Mouse (Mus musculus): ENCODE measurements at regions not wholly inside any gene's neighbourhood (a gene's known extent, or its start where the extent isn't known, plus 50 kb on each side); places are given as distances from the start of the nearest gene placed in this dataset.
A peak's percentile ranks its signal among the peaks of the same experiment; 100 is the strongest.
"Not testable (repeated sequence)": the region's sequence is repeated elsewhere in the genome, so short reads cannot be mapped to it uniquely, and the experiment has no call there.

DNA sequence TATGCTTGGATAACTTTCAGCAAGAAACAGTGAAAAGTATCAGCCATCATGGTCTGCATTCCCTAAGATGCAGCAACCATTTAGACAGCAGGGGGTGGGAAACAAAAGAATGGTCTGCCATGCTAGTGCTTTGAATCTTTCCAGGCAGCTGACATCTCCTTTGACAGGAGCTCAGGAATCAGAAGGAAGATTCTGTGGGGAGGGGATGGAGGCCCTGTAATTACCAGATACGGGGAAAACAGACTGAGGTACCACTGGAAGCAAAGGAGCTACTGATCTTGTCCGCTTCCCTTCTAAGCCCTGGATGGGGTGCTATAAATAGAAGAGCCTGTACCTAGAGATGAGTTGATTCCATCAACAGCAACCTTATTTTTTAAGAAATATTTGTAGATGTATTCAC lies 233.9 kb downstream of the Phf3 start:
- DNase-seq (ENCODE audit: extremely low read depth, low read depth, low spot score): no peak
- Histone ChIP-seq H3K27ac (replicated peaks; ENCODE audit: insufficient read depth, low read depth, low read length) (no peak overlapping the region), H3K4me1 (ENCODE audit: control insufficient read depth, insufficient read depth, low read length) (no peaks in the 10 kb centered on the region), H3K9ac (ENCODE audit: low read depth, low read length) (no peak overlapping the region), H3K27me3 (ENCODE audit: control insufficient read depth, insufficient read depth, low read length) (no peaks in the 10 kb centered on the region), H3K36me3 (ENCODE audit: control insufficient read depth, insufficient read depth, low read length) (no peaks in the 10 kb centered on the region), H3K4me3 (ENCODE audit: insufficient read depth, low read depth, low read length) (no peak overlapping the region), H3K79me2 (ENCODE audit: control insufficient read depth, insufficient read depth, low read length) (no peaks in the 10 kb centered on the region)
- TF ChIP-seq POLR2A (IDR thresholded peaks at IDR 0.05; ENCODE audit: extremely low read depth, insufficient read depth, low read length): no peak
- TF ChIP-seq CTCF (IDR thresholded peaks at IDR 0.05; ENCODE audit: low read depth, low read length): no peak
- 65% methylated on average over 2 of the region's 2 CpGs for WGBS

DNA sequence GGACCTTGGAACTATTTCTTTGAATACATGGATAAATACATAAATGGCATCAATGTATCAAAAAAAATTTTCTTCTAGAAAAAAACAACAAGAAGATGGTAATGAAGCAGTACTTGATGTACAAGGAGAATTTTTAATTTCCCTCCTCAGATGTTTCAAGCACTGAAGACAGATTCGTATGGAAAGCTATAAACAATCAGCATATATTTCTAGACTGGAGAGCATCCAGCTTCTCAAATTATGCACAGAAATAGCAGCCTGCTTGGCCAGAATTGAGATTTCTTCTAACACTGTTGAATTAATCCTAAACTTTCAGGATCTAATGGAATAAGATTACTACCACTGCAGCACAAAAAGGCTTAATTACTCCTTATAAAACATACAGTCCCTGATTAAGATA lies 241.0 kb downstream of the Phf3 start:
- no peaks in the 10 kb centered on the region for H3K79me2 ChIP-seq (ENCODE audit: control insufficient read depth, insufficient read depth, low read length)
- no peak overlapping the region for H3K4me3 ChIP-seq (ENCODE audit: insufficient read depth, low read depth, low read length)
- DNase-seq (ENCODE audit: extremely low read depth, low read depth, low spot score): no peak
- H3K4me1 ChIP-seq (ENCODE audit: control insufficient read depth, insufficient read depth, low read length): no peaks in the 10 kb centered on the region
- H3K9ac ChIP-seq (ENCODE audit: low read depth, low read length): no peak overlapping the region
- H3K36me3 ChIP-seq (ENCODE audit: control insufficient read depth, insufficient read depth, low read length): no peaks in the 10 kb centered on the region
- no peak for TF ChIP-seq CTCF (IDR thresholded peaks at IDR 0.05; ENCODE audit: low read depth, low read length)
- TF ChIP-seq POLR2A (IDR thresholded peaks at IDR 0.05; ENCODE audit: extremely low read depth, insufficient read depth, low read length): no peak
- WGBS: 61% methylated on average over 1 of the region's 1 CpGs
- H3K27ac ChIP-seq (replicated peaks; ENCODE audit: insufficient read depth, low read depth, low read length): no peak overlapping the region
- H3K27me3 ChIP-seq (ENCODE audit: control insufficient read depth, insufficient read depth, low read length): no peaks in the 10 kb centered on the region

DNA sequence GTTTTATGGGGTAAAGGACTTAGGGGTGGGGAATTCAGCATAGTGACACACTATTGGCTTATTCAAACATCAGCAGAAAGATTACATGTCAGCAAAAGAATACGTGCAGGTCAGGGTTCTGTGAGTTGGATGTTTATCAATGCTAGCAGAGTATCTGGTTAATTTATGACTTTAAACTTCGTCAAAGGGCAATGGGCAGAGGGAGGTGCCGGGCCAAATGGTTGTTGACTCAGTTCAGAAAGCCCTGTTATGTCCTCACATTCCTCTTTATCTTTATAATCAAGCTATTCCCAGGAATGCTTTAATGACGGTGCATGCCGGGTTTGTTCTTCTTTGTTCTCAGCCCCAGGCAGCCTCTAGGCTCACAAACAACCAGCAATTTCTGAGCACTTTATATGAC lies 245.9 kb downstream of the Phf3 start:
- not testable (repeated sequence) for H3K79me2 ChIP-seq (ENCODE audit: control insufficient read depth, insufficient read depth, low read length); H3K36me3 ChIP-seq (ENCODE audit: control insufficient read depth, insufficient read depth, low read length); H3K4me3 ChIP-seq (ENCODE audit: insufficient read depth, low read depth, low read length); H3K4me1 ChIP-seq (ENCODE audit: control insufficient read depth, insufficient read depth, low read length); H3K27me3 ChIP-seq (ENCODE audit: control insufficient read depth, insufficient read depth, low read length); H3K27ac ChIP-seq (replicated peaks; ENCODE audit: insufficient read depth, low read depth, low read length); H3K9ac ChIP-seq (ENCODE audit: low read depth, low read length)
- WGBS: 49% methylated on average over 5 of the region's 5 CpGs
- peak; percentile 68 for DNase-seq (ENCODE audit: extremely low read depth, low read depth, low spot score)

DNA sequence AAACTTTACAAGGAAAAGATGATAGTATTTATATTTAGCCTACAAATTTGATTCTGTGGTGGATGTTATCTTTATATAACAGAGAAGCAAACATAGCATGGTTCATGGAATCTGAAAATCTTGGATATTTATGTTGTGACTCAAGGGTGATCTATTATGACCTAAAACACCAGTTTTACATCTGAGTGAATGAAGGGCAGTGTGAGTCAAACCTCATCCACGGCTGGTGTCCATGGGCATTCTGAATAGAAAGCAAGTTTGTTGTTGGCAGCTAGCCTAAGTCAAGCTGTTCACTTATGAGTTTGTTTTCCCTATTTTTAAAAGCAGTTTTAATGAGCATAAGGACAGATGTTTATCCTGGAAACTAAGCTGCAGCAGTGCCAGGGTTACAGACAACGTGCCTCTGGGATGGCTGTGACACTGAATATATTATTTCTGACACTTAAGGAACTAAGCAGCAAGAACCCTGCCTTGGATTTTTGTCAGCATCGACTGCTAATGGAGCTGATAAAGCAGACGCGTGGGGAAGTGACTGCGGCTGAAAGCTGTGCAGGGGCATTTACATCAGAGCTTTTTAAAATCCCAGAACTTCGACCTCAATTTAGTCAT lies 278.5 kb downstream of the Phf3 start:
- Histone ChIP-seq H3K36me3 (ENCODE audit: control insufficient read depth, insufficient read depth, low read length) (no peaks in the 10 kb centered on the region), H3K4me1 (ENCODE audit: control insufficient read depth, insufficient read depth, low read length) (no peaks in the 10 kb centered on the region), H3K79me2 (ENCODE audit: control insufficient read depth, insufficient read depth, low read length) (no peaks in the 10 kb centered on the region), H3K9ac (ENCODE audit: low read depth, low read length) (no peak overlapping the region), H3K27ac (replicated peaks; ENCODE audit: insufficient read depth, low read depth, low read length) (no peak overlapping the region), H3K27me3 (ENCODE audit: control insufficient read depth, insufficient read depth, low read length) (no peaks in the 10 kb centered on the region), H3K4me3 (ENCODE audit: insufficient read depth, low read depth, low read length) (no peak overlapping the region)
- 67% methylated on average over 7 of the region's 7 CpGs for WGBS
- TF ChIP-seq POLR2A (IDR thresholded peaks at IDR 0.05; ENCODE audit: extremely low read depth, insufficient read depth, low read length) (no peak), CTCF (IDR thresholded peaks at IDR 0.05; ENCODE audit: low read depth, low read length) (no peak)
- no peak for DNase-seq (ENCODE audit: extremely low read depth, low read depth, low spot score)

DNA sequence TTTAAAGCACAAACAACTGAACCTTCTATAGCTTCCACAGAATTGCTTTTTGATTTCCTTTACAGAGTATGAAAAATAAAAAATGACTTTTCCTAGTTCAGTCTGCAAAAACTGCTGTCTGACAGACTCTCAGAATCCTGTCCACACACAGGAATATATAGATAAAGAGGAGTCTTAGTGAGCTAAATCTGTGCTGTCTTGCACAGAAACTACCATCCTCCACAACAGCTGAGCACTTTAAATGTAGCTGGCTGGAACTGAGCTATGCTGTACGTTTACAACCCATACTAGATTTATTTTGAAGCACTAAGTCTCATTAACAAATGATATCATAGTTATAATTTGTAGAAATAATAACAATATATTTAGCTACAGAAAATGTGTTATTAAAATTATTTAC lies 279.7 kb downstream of the Phf3 start:
- Histone ChIP-seq H3K79me2 (ENCODE audit: control insufficient read depth, insufficient read depth, low read length) (no peaks in the 10 kb centered on the region), H3K27ac (replicated peaks; ENCODE audit: insufficient read depth, low read depth, low read length) (no peak overlapping the region), H3K4me3 (ENCODE audit: insufficient read depth, low read depth, low read length) (no peak overlapping the region), H3K27me3 (ENCODE audit: control insufficient read depth, insufficient read depth, low read length) (no peaks in the 10 kb centered on the region), H3K4me1 (ENCODE audit: control insufficient read depth, insufficient read depth, low read length) (no peaks in the 10 kb centered on the region), H3K36me3 (ENCODE audit: control insufficient read depth, insufficient read depth, low read length) (no peaks in the 10 kb centered on the region), H3K9ac (ENCODE audit: low read depth, low read length) (no peak overlapping the region)
- TF ChIP-seq CTCF (IDR thresholded peaks at IDR 0.05; ENCODE audit: low read depth, low read length) (no peak), POLR2A (IDR thresholded peaks at IDR 0.05; ENCODE audit: extremely low read depth, insufficient read depth, low read length) (no peak)
- WGBS: 37% methylated on average over 1 of the region's 1 CpGs
- DNase-seq (ENCODE audit: extremely low read depth, low read depth, low spot score): no peak

DNA sequence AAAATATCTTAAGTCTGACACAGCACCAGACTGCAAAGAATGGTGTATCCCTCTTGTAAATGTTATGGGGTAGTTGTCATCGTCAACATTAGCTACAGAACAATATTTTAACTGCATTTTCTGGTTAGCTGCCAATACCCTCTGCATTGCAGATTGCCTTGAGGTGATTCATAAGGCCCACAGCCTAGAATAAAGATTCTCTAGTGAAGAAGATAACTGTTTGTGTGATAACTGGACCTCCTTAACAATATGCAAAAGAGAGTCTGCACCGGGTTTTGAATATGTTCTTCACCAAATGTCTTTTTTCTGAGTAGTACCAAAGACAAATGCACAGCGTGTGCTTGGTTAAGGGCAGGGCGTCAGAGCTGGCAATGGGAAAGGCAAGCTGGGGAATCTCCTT lies 283.0 kb downstream of the Phf3 start:
- no peak for TF ChIP-seq CTCF (IDR thresholded peaks at IDR 0.05; ENCODE audit: low read depth, low read length)
- TF ChIP-seq POLR2A (IDR thresholded peaks at IDR 0.05; ENCODE audit: extremely low read depth, insufficient read depth, low read length): no peak
- WGBS: 67% methylated on average over 4 of the region's 4 CpGs

More for the DNA sequence above, 283.0 kb downstream of the Phf3 start:
- no peak for DNase-seq (ENCODE audit: extremely low read depth, low read depth, low spot score)
- no peak overlapping the region for H3K9ac ChIP-seq (ENCODE audit: low read depth, low read length)
- H3K4me1 ChIP-seq (ENCODE audit: control insufficient read depth, insufficient read depth, low read length): no peaks in the 10 kb centered on the region
- H3K27me3 ChIP-seq (ENCODE audit: control insufficient read depth, insufficient read depth, low read length): no peaks in the 10 kb centered on the region
- H3K4me3 ChIP-seq (ENCODE audit: insufficient read depth, low read depth, low read length): no peak overlapping the region
- no peaks in the 10 kb centered on the region for H3K36me3 ChIP-seq (ENCODE audit: control insufficient read depth, insufficient read depth, low read length)
- H3K79me2 ChIP-seq (ENCODE audit: control insufficient read depth, insufficient read depth, low read length): no peaks in the 10 kb centered on the region
- H3K27ac ChIP-seq (replicated peaks; ENCODE audit: insufficient read depth, low read depth, low read length): no peak overlapping the region

All from liver, adult 2 months (tissue).